Mouse (Mus musculus) lung, postnatal 14 days (tissue): ENCODE measurements around the gene Skor1.

Experiments used
- DNase-seq: peaks from one replicate; pipeline ENCODE4 v3.0.0; 2021

The Skor1 gene

DNA sequence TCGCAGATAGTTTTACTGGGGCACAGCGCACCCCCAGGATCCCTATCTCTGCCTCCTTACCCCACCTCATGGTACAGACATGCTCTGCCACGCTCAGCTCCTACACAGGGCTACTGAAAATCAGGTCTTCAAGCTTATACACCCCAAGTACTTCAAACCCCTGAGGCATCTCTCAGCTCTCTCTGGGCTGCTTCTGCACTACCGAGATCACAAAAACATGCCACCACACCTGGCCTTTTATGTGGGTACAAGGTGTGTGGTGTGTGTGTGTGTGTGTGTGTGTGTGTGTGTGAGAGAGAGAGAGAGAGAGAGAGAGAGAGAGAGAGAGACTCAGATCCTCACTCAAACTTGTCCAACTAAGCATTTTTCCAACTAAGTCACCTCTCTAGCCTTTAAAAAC is 59.6 kb downstream of the Skor1 start:
- no peak for DNase-seq
